Mouse (Mus musculus): ENCODE results near the gene Dpf2. TPM values are rescaled to one million over a fixed set of nuclear protein-coding genes. Genes with fewer than 3 reads are reported as not detected.

The Dpf2 gene
- polyA plus RNA-seq, 1 experiment, result 135 TPM

DNA sequence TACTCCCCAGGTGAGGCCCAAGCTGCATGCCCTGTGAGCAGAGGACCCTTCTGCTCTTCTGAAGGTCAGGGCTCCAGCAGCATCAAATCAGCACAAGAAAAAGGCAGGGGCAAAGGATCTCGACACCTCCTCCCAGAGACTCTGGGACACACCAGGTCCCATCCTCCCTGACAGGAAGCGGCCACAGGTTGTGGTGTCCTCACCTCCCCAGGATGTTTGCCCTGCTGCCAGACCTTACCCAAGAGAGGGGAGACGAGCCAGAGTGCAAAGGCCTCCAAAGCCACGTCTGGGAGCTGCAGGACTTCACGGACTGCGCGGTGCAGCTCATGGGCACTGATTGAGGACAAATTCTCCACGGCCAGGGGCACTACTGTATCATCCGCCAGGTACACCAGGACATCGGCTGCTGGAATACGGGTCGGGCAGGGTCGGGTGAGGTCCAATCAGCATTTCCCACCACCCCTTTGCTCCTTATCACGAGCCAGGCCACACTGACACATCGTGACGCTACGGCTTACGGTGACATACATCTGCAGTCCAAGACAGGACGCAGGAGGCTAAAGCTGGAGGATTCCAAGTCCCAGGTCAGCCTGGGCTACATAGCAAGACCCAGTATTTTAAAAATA, 39.8 kb downstream of the Dpf2 start:
- H3K27ac ChIP-seq (ENCODE audit: insufficient read depth, low read length), result no peak overlapping the region
- no peak for TF ChIP-seq CTCF (IDR thresholded peaks at IDR 0.05; ENCODE audit: borderline replicate concordance, insufficient read depth, low read length)
- TF ChIP-seq POLR2A (IDR thresholded peaks at IDR 0.05; ENCODE audit: low read depth, low read length), result no peak
- H3K4me1 ChIP-seq (ENCODE audit: control insufficient read depth, insufficient read depth, low read length), result peaks cover 12% of the 10 kb centered on the region
- no peak overlapping the region for H3K4me3 ChIP-seq (ENCODE audit: insufficient read depth, low read length)

DNA sequence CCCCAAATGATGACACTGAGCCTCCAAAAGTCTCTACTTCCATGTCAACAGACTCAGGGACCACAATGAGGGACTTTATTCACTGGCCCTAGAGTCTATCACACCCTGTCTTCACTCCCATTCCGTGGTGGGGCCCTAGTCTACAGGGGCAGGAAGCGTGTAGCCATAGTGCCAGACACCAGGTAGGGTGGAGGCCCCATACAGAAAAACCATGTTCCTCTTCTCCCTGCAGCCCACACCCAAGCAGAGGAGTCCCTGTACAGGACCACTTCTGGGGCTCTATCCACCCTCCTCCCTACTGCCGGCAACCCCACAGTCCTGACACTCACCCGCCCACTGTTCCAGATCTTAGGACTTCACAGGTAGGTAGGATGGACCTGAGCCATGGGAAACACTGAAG, 40.3 kb downstream of the Dpf2 start:
- H3K4me1 ChIP-seq (ENCODE audit: control insufficient read depth, insufficient read depth, low read length), result peaks cover 12% of the 10 kb centered on the region

DNA sequence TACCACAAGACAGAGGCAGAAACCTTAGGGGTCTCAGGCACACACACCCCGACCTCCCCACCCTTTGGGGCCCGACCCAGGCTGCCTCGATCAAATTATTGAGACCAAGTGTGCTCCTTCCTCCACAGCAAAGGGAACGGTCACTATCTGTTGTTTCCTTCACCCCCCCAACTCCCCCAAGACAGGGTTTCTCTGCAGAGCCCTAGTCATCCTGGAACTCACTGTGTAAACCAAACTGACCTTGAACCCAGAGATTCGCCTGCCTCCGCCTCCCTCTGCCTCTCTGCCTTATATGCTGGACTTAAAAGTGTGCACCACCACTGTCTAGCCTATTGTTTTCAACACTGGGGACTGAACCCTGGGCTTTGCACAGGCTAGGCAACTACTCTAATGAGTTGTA, 41.1 kb downstream of the Dpf2 start:
- peaks cover 12% of the 10 kb centered on the region for H3K4me1 ChIP-seq (ENCODE audit: control insufficient read depth, insufficient read depth, low read length)
- TF ChIP-seq POLR2A (IDR thresholded peaks at IDR 0.05; ENCODE audit: low read depth, low read length) (no peak), CTCF (IDR thresholded peaks at IDR 0.05; ENCODE audit: borderline replicate concordance, insufficient read depth, low read length) (no peak)
- H3K4me3 ChIP-seq (ENCODE audit: insufficient read depth, low read length), result no peak overlapping the region
- peak overlapping the region; percentile 39 for H3K27ac ChIP-seq (ENCODE audit: insufficient read depth, low read length)

More for the DNA sequence above, 40.3 kb downstream of the Dpf2 start:
- no peak overlapping the region for H3K4me3 ChIP-seq (ENCODE audit: insufficient read depth, low read length)
- TF ChIP-seq CTCF (IDR thresholded peaks at IDR 0.05; ENCODE audit: borderline replicate concordance, insufficient read depth, low read length), result no peak
- no peak for TF ChIP-seq POLR2A (IDR thresholded peaks at IDR 0.05; ENCODE audit: low read depth, low read length)
- H3K27ac ChIP-seq (ENCODE audit: insufficient read depth, low read length), result no peak overlapping the region

DNA sequence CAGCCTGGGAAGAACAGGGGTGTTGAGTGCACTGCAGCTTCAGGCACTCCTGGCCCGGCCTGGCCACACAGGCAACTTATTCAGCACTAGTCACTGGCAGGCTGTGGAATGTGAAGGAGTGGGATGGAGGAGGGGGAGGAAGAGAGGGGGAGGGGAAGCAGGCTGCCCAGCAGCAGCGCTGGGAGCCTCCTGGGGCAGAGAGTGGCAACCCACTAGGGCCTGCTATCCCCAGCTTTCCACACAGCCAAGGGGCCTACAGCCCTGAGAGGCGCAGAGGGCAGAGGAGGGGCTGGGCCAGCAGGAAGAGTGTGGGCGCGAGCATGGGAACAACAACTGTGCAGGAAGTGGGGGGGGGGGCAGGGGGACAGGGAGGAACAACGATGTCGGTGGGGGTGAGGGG, 41.5 kb downstream of the Dpf2 start:
- Histone ChIP-seq H3K4me1 (ENCODE audit: control insufficient read depth, insufficient read depth, low read length) (peaks cover 12% of the 10 kb centered on the region), H3K4me3 (ENCODE audit: insufficient read depth, low read length) (no peak overlapping the region), H3K27ac (ENCODE audit: insufficient read depth, low read length) (peak overlapping the region; percentile 60)
- TF ChIP-seq POLR2A (IDR thresholded peaks at IDR 0.05; ENCODE audit: low read depth, low read length), result peak; percentile 48
- TF ChIP-seq CTCF (IDR thresholded peaks at IDR 0.05; ENCODE audit: borderline replicate concordance, insufficient read depth, low read length), result no peak

DNA sequence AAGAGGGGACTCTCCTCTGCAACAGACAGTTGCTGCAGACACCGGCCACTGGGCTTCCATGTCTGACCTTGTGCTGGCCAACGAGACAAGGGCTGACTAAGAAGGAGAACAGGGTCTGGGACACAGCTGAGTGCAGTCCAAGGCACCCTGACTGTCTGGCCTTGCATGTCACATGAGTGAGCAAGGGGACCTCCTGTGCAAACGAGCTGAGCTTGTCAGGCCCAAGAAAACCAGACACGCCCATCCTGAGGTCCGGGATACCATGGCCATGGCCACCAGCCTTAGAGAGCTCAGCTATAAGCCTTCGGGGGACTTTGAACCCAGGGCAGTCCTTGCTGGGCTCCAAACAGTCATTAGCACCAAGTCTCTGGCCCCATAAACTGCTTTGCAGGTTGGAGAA, 44.7 kb downstream of the Dpf2 start:
- H3K27ac ChIP-seq (ENCODE audit: insufficient read depth, low read length), result no peak overlapping the region
- TF ChIP-seq CTCF (IDR thresholded peaks at IDR 0.05; ENCODE audit: borderline replicate concordance, insufficient read depth, low read length), result no peak
- TF ChIP-seq POLR2A (IDR thresholded peaks at IDR 0.05; ENCODE audit: low read depth, low read length), result no peak
- H3K4me3 ChIP-seq (ENCODE audit: insufficient read depth, low read length), result no peak overlapping the region
- H3K4me1 ChIP-seq (ENCODE audit: control insufficient read depth, insufficient read depth, low read length), result peaks cover 12% of the 10 kb centered on the region

DNA sequence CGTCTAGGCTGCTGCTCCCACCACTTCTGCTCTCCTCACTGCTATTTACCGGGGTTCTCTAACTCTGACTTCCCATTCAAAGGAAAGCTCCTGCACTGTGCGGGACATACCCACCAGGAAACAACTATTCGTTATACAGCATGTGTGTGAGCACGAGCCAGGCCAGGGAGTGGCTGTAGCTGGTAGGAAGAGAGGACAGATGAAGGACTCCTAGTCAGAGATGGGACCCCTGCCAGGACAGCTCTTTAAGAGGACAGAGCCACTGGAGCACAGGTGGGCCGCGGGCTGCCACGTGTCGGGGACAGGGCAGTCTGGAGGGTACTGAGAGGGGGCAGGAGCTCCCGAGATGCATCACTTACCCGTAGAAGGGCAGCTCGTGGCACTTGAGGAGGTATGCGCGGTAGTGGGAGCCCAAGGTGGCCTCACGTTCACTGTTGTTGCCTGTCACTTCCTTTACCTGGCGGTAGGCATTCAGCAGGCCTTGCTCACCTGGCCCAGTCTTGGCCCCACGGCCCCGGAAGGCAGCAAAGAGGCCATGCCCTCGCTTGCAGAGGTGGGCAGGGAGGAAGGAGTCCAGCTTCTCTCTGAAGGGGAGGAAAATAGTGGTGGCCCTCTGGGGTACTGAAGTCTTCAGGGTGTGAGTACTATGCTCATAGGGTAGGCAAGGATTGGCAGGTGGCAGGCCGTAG, 48.0 kb downstream of the Dpf2 start:
- TF ChIP-seq CTCF (IDR thresholded peaks at IDR 0.05; ENCODE audit: borderline replicate concordance, insufficient read depth, low read length) (no peak), POLR2A (IDR thresholded peaks at IDR 0.05; ENCODE audit: low read depth, low read length) (no peak)
- Histone ChIP-seq H3K27ac (ENCODE audit: insufficient read depth, low read length) (no peak overlapping the region), H3K4me3 (ENCODE audit: insufficient read depth, low read length) (no peak overlapping the region), H3K4me1 (ENCODE audit: control insufficient read depth, insufficient read depth, low read length) (no peaks in the 10 kb centered on the region)

DNA sequence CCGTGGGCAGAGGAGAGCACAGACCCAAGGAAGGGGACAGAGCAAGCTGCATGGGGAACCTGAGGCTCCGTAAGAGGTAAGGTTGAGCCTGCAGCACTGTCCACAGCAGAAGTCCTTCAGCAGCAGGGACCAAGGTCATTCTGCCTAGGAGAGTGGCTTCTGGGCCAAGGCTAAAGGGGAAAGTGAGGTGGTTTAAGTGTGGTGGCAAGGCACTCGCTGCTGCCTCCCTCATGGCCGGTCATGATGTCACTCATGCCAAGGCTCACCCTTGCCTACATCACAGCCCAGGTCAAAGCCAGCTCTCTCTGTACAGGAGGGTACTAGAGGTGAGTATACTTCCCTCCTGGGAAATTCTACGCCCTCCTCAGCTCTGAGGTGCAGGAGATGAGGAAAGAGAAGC, 49.0 kb downstream of the Dpf2 start:
- no peak overlapping the region for H3K4me3 ChIP-seq (ENCODE audit: insufficient read depth, low read length)
- no peak overlapping the region for H3K27ac ChIP-seq (ENCODE audit: insufficient read depth, low read length)
- no peak for TF ChIP-seq CTCF (IDR thresholded peaks at IDR 0.05; ENCODE audit: borderline replicate concordance, insufficient read depth, low read length)
- no peak for TF ChIP-seq POLR2A (IDR thresholded peaks at IDR 0.05; ENCODE audit: low read depth, low read length)
- no peaks in the 10 kb centered on the region for H3K4me1 ChIP-seq (ENCODE audit: control insufficient read depth, insufficient read depth, low read length)

DNA sequence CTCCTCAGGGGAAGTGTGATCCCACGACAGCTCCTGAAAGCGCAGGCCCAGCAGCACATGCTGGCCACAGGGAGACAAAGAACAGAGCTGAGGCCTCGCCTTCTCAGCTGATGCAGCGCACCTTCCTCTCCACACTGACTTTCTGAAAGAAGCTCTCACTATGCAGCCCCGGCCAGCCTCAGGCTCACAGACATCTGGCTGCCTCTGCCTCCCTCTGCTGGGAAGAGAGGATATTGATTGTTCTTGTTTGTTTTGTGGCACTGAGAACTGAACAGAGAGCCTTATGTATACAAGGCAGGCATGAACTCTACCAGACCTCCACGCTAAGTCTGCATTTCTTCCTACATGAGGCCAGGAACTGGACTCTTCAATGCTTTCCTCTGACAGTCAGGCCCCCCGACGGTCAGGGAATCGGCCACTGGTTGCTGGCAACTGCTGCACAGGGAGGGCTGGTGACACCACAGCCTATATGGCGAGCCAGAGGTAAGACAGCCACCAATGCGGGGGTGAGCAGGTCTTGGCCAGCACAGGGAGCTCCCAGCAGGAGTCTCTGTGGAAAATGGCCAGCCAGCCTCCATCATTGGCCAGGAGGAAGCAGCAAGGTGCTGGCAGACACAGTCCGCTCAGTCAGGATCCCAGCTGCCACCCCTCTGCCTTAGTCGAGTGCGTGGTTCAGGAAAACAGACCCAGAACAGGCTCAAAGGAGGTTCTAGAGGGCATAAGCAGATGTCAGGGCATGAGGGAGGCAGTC, 50.3 kb downstream of the Dpf2 start:
- Histone ChIP-seq H3K4me1 (ENCODE audit: control insufficient read depth, insufficient read depth, low read length) (no peaks in the 10 kb centered on the region), H3K27ac (ENCODE audit: insufficient read depth, low read length) (no peak overlapping the region), H3K4me3 (ENCODE audit: insufficient read depth, low read length) (no peak overlapping the region)
- TF ChIP-seq POLR2A (IDR thresholded peaks at IDR 0.05; ENCODE audit: low read depth, low read length) (no peak), CTCF (IDR thresholded peaks at IDR 0.05; ENCODE audit: borderline replicate concordance, insufficient read depth, low read length) (no peak)

DNA sequence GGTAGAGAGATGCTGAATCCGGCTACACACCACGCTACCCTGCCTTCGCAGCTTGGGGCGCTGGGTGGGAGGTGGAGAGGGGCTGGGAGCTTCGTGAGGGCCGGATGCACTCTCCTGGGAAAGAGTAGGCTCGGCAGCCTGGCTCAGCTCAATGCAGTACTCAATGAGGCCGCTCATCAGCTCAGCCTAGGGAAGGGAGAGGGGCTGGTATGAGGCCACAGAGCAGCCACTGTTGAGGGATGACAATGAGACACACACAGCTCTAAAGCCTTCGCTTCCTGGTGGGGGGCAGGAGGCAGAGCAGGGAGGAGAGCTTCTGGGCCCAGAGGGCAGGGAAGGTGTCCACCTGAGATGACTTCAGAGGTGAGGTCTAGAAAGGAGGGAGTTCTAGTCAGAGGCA, 56.2 kb downstream of the Dpf2 start:
- H3K4me1 ChIP-seq (ENCODE audit: control insufficient read depth, insufficient read depth, low read length), result peaks cover 4% of the 10 kb centered on the region; the same call in 1 of the 2 replicates
- H3K27ac ChIP-seq (ENCODE audit: insufficient read depth, low read length), result no peak overlapping the region
- TF ChIP-seq POLR2A (IDR thresholded peaks at IDR 0.05; ENCODE audit: low read depth, low read length), result no peak
- TF ChIP-seq CTCF (IDR thresholded peaks at IDR 0.05; ENCODE audit: borderline replicate concordance, insufficient read depth, low read length), result no peak
- H3K4me3 ChIP-seq (ENCODE audit: insufficient read depth, low read length), result no peak overlapping the region

All from embryonic fibroblast, embryonic 13.5 days (primary cell).